Mouse (Mus musculus) heart, embryonic 11.5 days (tissue): ENCODE results near the gene Grm2. TPM values are rescaled to one million over a fixed set of nuclear protein-coding genes. Genes with fewer than 3 reads are reported as not detected.

Experiments used
- ATAC-seq: fragments of 200-750 bp; cut with Nextera tagmentation; replicated peaks from 2 replicates; pipeline ENCODE4 v1.8.0; 2017; ENCODE audit warnings: moderate library complexity; ENCODE audit not compliant: insufficient number of reproducible peaks, low FRiP score, low TSS enrichment
- H3K27ac ChIP-seq: fragments of 300-500 bp; sonication (generic); 2 replicates; pipeline ENCODE4 v1.5.1; 2014; ENCODE audit warnings: mild to moderate bottlenecking, low read depth, low read length
- H3K27me3 ChIP-seq: fragments of 300-500 bp; sonication (generic); 2 replicates; pipeline ENCODE4 v1.6.1; 2014; ENCODE audit warnings: mild to moderate bottlenecking, low read length, mixed read lengths; ENCODE audit not compliant: control insufficient read depth, insufficient read depth
- H3K36me3 ChIP-seq: fragments of 300-500 bp; sonication (generic); 2 replicates; pipeline ENCODE4 v1.6.1; 2014; ENCODE audit warnings: mild to moderate bottlenecking, low read length, moderate library complexity, mixed read lengths; ENCODE audit not compliant: control insufficient read depth, insufficient read depth
- H3K4me1 ChIP-seq: fragments of 300-500 bp; sonication (generic); 2 replicates; pipeline ENCODE4 v1.6.1; 2014; ENCODE audit warnings: low read length; ENCODE audit not compliant: control insufficient read depth, insufficient read depth
- H3K4me2 ChIP-seq: fragments of 300-500 bp; sonication (generic); 2 replicates; pipeline ENCODE4 v1.6.1; 2014; ENCODE audit warnings: mild to moderate bottlenecking, moderate library complexity
- H3K4me3 ChIP-seq: fragments of 300-500 bp; sonication (generic); 2 replicates; pipeline ENCODE4 v1.5.1; 2014; ENCODE audit warnings: low read depth, low read length
- H3K9ac ChIP-seq: fragments of 300-500 bp; sonication (generic); 2 replicates; pipeline ENCODE4 v1.6.1; 2014; ENCODE audit warnings: mild to moderate bottlenecking, low read depth, low read length, moderate library complexity
- H3K9me3 ChIP-seq: fragments of 300-500 bp; sonication (generic); replicated peaks from 2 replicates; pipeline ENCODE4 v1.6.1; 2016; ENCODE audit warnings: low read length; ENCODE audit not compliant: control insufficient read depth
- WGBS: fragments of 180-500 bp; shearing (Covaris S2); extraction: QIAGEN DNeasy Blood & Tissue Kit; methylation state at CpG from one replicate; pipeline ENCODE4 v1.1.7; 2014; ENCODE audit not compliant: insufficient replicate concordance; 5-methylcytosine and 5-hydroxymethylcytosine counted together
- polyA plus RNA-seq: library from polyadenylated mRNA; unstranded; fragments of >200 nt; fragmentation: Nextera tagmentation; extraction: Ambion mirVana; gene quantifications from 2 replicates; pipeline ENCODE4 v1.2.1, GENCODE M21; 2014

Gene Grm2
- polyA plus RNA-seq: 0.18 TPM in 1 of 2 replicates, not detected in the other

- WGBS: 1% methylated on average over 37 of the region's 44 CpGs
- Histone ChIP-seq H3K4me1 (peaks cover 10% of the 10 kb centered on the region; the same call in 1 of the 2 replicates), H3K27me3 (peaks cover 39% of the 10 kb centered on the region), H3K9ac (no peak within 1 kb of the TSS), H3K9me3 (no peaks in the 10 kb centered on the region; the same call in 1 of the 2 replicates), H3K36me3 (peaks cover 13% of the 10 kb centered on the region), H3K4me2 (peak within 1 kb of the TSS; percentile 70), H3K4me3 (peak within 1 kb of the TSS; percentile 37), H3K27ac (no peak within 1 kb of the TSS)
- 0 out of 2 replicates have a peak, but pooled peaks have one; percentile 20 for ATAC-seq
Measured at GRCm38 (mm10) chr9:106655884-106656720, at the start of gene Grm2. TSS of gene Grm2 (minus strand) at chr9:106656082.

DNA sequence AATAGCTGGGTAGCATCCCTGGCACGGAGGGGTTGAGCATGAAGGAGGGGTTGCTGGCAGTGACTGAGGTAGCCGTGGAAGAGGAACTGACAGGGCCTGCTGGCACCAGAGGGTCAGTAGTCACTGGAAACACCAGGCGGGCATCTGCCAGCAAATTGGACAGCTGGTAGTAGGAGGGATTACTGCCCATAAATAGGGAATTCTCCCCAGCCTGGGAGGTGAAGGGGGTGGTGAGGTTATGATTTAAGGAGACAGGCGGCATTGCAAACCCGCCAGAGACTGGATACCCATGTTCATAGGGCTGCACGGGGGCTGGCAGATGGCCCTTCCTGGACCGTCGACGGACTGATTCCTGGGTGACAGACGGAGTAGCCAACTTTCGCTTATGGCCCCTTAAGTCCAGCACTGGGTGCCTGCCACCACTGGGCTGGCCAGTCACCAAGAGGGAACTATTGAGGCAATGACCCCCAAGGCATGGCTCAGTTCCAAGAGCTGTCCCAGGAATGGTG, 37.1 kb upstream of the Grm2 start:
- peaks cover 9% of the 10 kb centered on the region for H3K36me3 ChIP-seq
- H3K9ac ChIP-seq: no peak overlapping the region
- no peaks in the 10 kb centered on the region for H3K27me3 ChIP-seq
- ATAC-seq: no peak
- no peak overlapping the region for H3K27ac ChIP-seq
- no peak overlapping the region for H3K4me2 ChIP-seq
- no peaks in the 10 kb centered on the region for H3K9me3 ChIP-seq
- H3K4me1 ChIP-seq: no peaks in the 10 kb centered on the region
- no peak overlapping the region for H3K4me3 ChIP-seq
- 89% methylated on average over 11 of the region's 11 CpGs for WGBS

DNA sequence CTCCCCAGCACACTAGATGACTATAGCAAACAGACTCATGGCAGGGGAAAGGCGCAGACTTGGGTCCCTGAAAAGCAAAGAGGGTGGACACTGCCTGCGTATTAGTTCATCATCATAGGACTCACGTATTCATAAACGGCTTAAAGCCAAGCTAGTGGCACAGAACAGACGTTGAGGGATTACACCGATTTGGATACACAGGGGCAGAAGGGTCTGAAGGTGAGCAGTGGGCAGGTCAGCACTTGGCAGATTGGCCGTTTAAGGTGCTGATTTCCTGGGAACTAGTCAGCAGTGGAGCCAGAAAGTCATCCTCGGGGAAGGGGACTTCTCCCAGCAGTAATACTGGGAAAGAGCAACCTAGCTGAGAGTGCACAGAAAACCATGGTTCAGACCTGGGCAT, 33.0 kb upstream of the Grm2 start:
- Histone ChIP-seq H3K27ac (no peak overlapping the region), H3K9ac (no peak overlapping the region), H3K4me1 (peaks cover 11% of the 10 kb centered on the region), H3K36me3 (peaks cover 6% of the 10 kb centered on the region), H3K27me3 (no peaks in the 10 kb centered on the region), H3K9me3 (no peaks in the 10 kb centered on the region), H3K4me3 (no peak overlapping the region), H3K4me2 (no peak overlapping the region)
- 75% methylated on average over 8 of the region's 8 CpGs for WGBS
- no peak for ATAC-seq

DNA sequence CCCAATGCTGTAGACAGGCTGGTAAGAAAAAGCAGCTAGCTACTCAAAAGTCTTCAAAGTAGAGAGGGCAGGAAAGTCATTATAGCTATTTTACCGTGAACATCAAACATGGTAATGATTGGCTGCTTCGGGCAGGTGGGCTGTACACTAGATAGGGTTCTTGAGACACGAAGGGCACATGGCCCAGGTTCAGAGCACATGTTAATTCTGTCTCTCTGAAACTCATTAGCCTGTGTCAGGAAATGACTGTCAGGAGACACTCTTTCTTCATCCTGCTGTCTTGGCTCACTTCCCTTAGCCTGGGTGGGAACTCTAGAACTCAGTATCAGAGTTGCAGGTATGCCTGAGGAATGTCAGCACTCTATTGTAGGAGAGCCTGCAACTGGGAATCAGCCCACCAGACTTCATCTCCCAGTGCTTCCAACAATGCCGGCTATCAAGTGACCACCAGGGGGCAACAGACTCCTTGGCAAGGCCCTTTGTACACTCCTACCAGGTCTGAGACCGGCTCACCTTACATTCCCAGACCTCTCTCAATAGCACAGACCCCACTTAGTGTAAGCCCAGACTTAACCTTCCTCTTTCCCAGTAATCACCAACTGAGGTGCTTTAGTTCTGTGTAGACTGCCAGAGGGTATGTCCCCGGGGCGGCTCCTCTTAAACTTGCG, 31.2 kb upstream of the Grm2 start:
- Histone ChIP-seq H3K4me3 (no peak overlapping the region), H3K9me3 (no peaks in the 10 kb centered on the region), H3K27ac (no peak overlapping the region), H3K4me2 (peak overlapping the region; percentile 49), H3K27me3 (no peaks in the 10 kb centered on the region), H3K4me1 (peaks cover 11% of the 10 kb centered on the region), H3K9ac (no peak overlapping the region), H3K36me3 (no peaks in the 10 kb centered on the region; the same call in 1 of the 2 replicates)
- WGBS: 30% methylated on average over 8 of the region's 8 CpGs
- ATAC-seq: 0 out of 2 replicates have a peak, but pooled peaks have one; percentile 12

DNA sequence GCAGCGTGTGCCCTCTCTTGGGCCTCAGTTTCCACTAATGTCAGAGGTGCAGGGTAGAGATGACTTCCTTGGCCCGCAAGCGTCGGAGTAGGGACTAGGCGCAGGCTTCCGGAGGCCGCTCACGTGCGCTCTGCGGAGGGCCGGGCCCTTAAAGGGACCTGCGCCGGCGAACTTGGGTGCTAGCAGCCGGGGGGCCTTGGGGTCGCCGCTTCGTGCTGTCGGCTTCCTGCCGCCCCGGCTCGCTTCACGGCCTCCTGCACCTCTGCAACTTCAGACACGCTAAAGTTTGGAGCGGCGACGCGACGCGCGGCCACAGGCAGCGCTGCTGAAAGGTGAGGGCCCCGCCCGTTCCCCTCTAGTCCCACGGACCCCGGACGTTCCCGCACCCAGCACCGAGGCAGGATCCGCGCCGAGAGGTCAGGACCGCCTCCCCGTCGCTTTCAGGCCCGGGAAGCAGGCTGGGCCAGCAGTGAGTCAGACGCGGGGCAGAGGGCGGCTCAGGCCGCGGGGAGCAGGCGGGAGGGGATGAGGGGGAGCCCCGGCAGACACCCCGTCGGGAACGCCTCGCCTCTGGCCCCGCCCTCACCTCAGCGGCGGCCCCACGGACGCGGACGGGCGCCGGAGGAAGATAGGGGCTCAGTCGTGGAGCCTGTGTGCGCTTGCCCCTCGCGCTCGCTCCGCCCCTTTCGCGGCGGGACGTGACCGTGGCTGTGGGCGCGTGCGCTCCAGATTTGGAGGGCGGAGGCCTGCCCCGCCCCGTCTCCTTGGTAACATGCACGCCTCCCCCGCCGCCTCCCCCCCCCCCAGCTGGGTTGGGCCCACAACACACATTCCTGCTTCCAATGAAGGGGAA, 29.6 kb upstream of the Grm2 start, which contains the start of gene Tex264:
Tex264 (minus strand) TSS at position 679 of the 853 bp plus-strand sequence.
- Histone ChIP-seq H3K4me1 (peaks cover 11% of the 10 kb centered on the region), H3K4me3 (peak within 1 kb of the TSS; percentile 88), H3K9me3 (no peaks in the 10 kb centered on the region), H3K27ac (peak within 1 kb of the TSS; percentile 66; the same call in 1 of the 2 replicates), H3K9ac (peak within 1 kb of the TSS; percentile 84), H3K4me2 (peak within 1 kb of the TSS; percentile 96), H3K27me3 (no peaks in the 10 kb centered on the region), H3K36me3 (peaks cover 5% of the 10 kb centered on the region; the same call in 1 of the 2 replicates)
- peak; percentile 91 for ATAC-seq
- WGBS: under 1% methylated on average over 60 of the region's 86 CpGs

DNA sequence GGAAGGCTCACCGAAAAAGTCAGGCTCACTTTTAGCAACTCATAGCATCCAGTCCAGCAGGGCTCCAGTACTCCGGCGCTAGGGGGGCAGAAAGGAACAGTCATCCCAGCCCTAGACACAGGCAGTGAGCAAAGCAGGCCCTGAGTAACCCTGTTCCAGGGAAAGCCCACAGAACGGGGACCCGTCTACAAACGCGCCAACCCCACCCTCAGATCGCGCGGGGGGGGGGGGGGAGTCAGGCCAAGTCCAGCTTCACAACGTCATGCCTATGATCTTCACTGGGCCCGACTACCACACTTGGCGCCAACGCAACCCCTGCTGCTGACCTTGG, 29.0 kb upstream of the Grm2 start:
- H3K4me3 ChIP-seq: peak overlapping the region; percentile 88
- peak overlapping the region; percentile 84 for H3K9ac ChIP-seq
- peak overlapping the region; percentile 96 for H3K4me2 ChIP-seq
- H3K9me3 ChIP-seq: no peaks in the 10 kb centered on the region
- peaks cover 11% of the 10 kb centered on the region for H3K4me1 ChIP-seq
- ATAC-seq: no peak; the same call in 1 of the 2 replicates
- H3K27me3 ChIP-seq: no peaks in the 10 kb centered on the region
- H3K36me3 ChIP-seq: peaks cover 5% of the 10 kb centered on the region; the same call in 1 of the 2 replicates
- 3% methylated on average over 13 of the region's 14 CpGs for WGBS
- no peak overlapping the region for H3K27ac ChIP-seq

- H3K4me1 ChIP-seq: peaks cover 11% of the 10 kb centered on the region
- H3K27ac ChIP-seq: no peak overlapping the region
- H3K27me3 ChIP-seq: no peaks in the 10 kb centered on the region
- H3K36me3 ChIP-seq: peaks cover 5% of the 10 kb centered on the region
- WGBS: 69% methylated on average over 6 of the region's 6 CpGs
- H3K4me2 ChIP-seq: peak overlapping the region; percentile 96
- no peaks in the 10 kb centered on the region for H3K9me3 ChIP-seq
- no peak for ATAC-seq
- peak overlapping the region; percentile 84 for H3K9ac ChIP-seq
- peak overlapping the region; percentile 88 for H3K4me3 ChIP-seq
Measured at GRCm38 (mm10) chr9:106684093-106684872, 28.4 kb upstream of the Grm2 start.
